Comparison of ENCODE assay signal across 9 mouse cellular contexts in genomic region chr9:64232257-64232957, GRCm38 (mm10). TPM values are rescaled to one million over a fixed set of nuclear protein-coding genes. Genes with fewer than 3 reads are reported as not detected.
A peak's percentile ranks its signal among the peaks of the same experiment; 100 is the strongest.
DNase-seq lines count a peak whose midpoint lies in the region; ATAC-seq and TF ChIP-seq lines count a peak whose summit lies in the region.
"Had no signal": no experiment of that assay in that cellular context is flagged by ENCODE, and none has a peak within 500 bp of the region (broad histone marks: within the 10 kb centered on the region; RNA-seq: fewer than 3 reads in every experiment).

No protein-coding gene starts in this region.

- no peak overlapping the region for H3K4me3 ChIP-seq in midbrain, postnatal 0 days (ENCODE audit: low read depth, low read length)
- no peak overlapping the region for H3K4me3 ChIP-seq in midbrain, embryonic 16.5 days (ENCODE audit: low read depth, low read length)
- H3K4me3 ChIP-seq in forebrain, postnatal 0 days (ENCODE audit: low read depth, low read length): no peak overlapping the region
- no peak overlapping the region for H3K4me3 ChIP-seq in hindbrain, embryonic 15.5 days
- H3K4me3 ChIP-seq in olfactory bulb, adult 2 months (ENCODE audit: insufficient read depth, low read depth, low read length): peak overlapping the region; percentile 17

- ATAC-seq in midbrain, postnatal 0 days (ENCODE audit: low FRiP score): no peak
- ATAC-seq in midbrain, embryonic 16.5 days: no peak
- ATAC-seq in forebrain, postnatal 0 days: no peak
- no peak for ATAC-seq in hindbrain, embryonic 15.5 days (ENCODE audit: low FRiP score, low read depth)

- H3K4me2 ChIP-seq in midbrain, postnatal 0 days (ENCODE audit: low read depth, low read length, poor library complexity, severe bottlenecking): no peak overlapping the region
- H3K4me2 ChIP-seq in midbrain, embryonic 16.5 days (ENCODE audit: low read length): no peak overlapping the region
- no peak overlapping the region for H3K4me2 ChIP-seq in forebrain, postnatal 0 days (ENCODE audit: low read depth)
- no peak overlapping the region for H3K4me2 ChIP-seq in hindbrain, embryonic 15.5 days

- WGBS in midbrain, postnatal 0 days: 68% methylated on average over 9 of the region's 9 CpGs
- WGBS in midbrain, embryonic 16.5 days: 70% methylated on average over 9 of the region's 9 CpGs
- 42% methylated on average over 9 of the region's 9 CpGs for WGBS in forebrain, postnatal 0 days
- WGBS in hindbrain, embryonic 15.5 days: 50% methylated on average over 9 of the region's 9 CpGs
- WGBS in olfactory bulb, adult 2 months: 12% methylated on average over 9 of the region's 9 CpGs

- no peak overlapping the region for H3K9ac ChIP-seq in midbrain, postnatal 0 days (replicated peaks; ENCODE audit: low read length, poor library complexity, severe bottlenecking)
- no peak overlapping the region for H3K9ac ChIP-seq in midbrain, embryonic 16.5 days (ENCODE audit: low read depth, low read length)
- no peak overlapping the region for H3K9ac ChIP-seq in forebrain, postnatal 0 days
- no peak overlapping the region for H3K9ac ChIP-seq in hindbrain, embryonic 15.5 days

- TF ChIP-seq CTCF in midbrain, postnatal 0 days (IDR thresholded peaks at IDR 0.05): no peak
- no peak for TF ChIP-seq CTCF in forebrain, postnatal 0 days (IDR thresholded peaks at IDR 0.05; ENCODE audit: low read depth)
- no peak for TF ChIP-seq CTCF in olfactory bulb, adult 2 months (IDR thresholded peaks at IDR 0.05; ENCODE audit: insufficient read depth, low read depth, low read length)

- H3K27ac ChIP-seq in midbrain, postnatal 0 days (ENCODE audit: low read depth, low read length): 0 out of 2 replicates have a peak overlapping the region, but pooled peaks have one; percentile 43
- no peak overlapping the region for H3K27ac ChIP-seq in midbrain, embryonic 16.5 days (ENCODE audit: low read length)
- H3K27ac ChIP-seq in forebrain, postnatal 0 days (ENCODE audit: low read depth, low read length): peak overlapping the region; percentile 35; the same call in 1 of the 2 replicates
- H3K27ac ChIP-seq in hindbrain, embryonic 15.5 days (replicated peaks): 0 out of 2 replicates have a peak overlapping the region, but pooled peaks have one; percentile 42
- H3K27ac ChIP-seq in olfactory bulb, adult 2 months (ENCODE audit: insufficient read depth, low read depth, low read length): peak overlapping the region; percentile 90

- no peak for TF ChIP-seq POLR2A in olfactory bulb, adult 2 months (IDR thresholded peaks at IDR 0.05; ENCODE audit: insufficient read depth, low read depth, low read length)

- peak; percentile 16 for DNase-seq in midbrain, postnatal 0 days (ENCODE audit: low spot score)
- peak; percentile 13 for DNase-seq in forebrain, postnatal 0 days
- no peak for DNase-seq in adrenal gland, adult 8-10 months
- no peak for DNase-seq in ovary, postnatal 10 days (ENCODE audit: low spot score)
- DNase-seq in spleen, adult 18-20 months: no peak

- no peaks in the 10 kb centered on the region for H3K4me1 ChIP-seq in midbrain, postnatal 0 days (ENCODE audit: insufficient read depth, low read length)
- H3K4me1 ChIP-seq in midbrain, embryonic 16.5 days (ENCODE audit: control insufficient read depth, insufficient read depth, low read length): peaks cover 4% of the 10 kb centered on the region; the same call in 1 of the 2 replicates
- peaks cover 9% of the 10 kb centered on the region for H3K4me1 ChIP-seq in forebrain, postnatal 0 days (ENCODE audit: insufficient read depth)
- H3K4me1 ChIP-seq in hindbrain, embryonic 15.5 days (replicated peaks): peaks cover 23% of the 10 kb centered on the region
- peaks cover 29% of the 10 kb centered on the region for H3K4me1 ChIP-seq in olfactory bulb, adult 2 months (ENCODE audit: control insufficient read depth, insufficient read depth, low read length)

- no peaks in the 10 kb centered on the region for H3K27me3 ChIP-seq in midbrain, postnatal 0 days (ENCODE audit: insufficient read depth, low read length)
- no peaks in the 10 kb centered on the region for H3K27me3 ChIP-seq in midbrain, embryonic 16.5 days (ENCODE audit: control insufficient read depth, insufficient read depth, low read depth, low read length)
- H3K27me3 ChIP-seq in forebrain, postnatal 0 days (ENCODE audit: insufficient read depth, low read length): no peaks in the 10 kb centered on the region
- no peaks in the 10 kb centered on the region for H3K27me3 ChIP-seq in hindbrain, embryonic 15.5 days

- H3K36me3 ChIP-seq in midbrain, postnatal 0 days (ENCODE audit: insufficient read depth, low read length): no peaks in the 10 kb centered on the region
- no peaks in the 10 kb centered on the region for H3K36me3 ChIP-seq in midbrain, embryonic 16.5 days (ENCODE audit: control insufficient read depth, insufficient read depth, low read length)
- H3K36me3 ChIP-seq in forebrain, postnatal 0 days (ENCODE audit: insufficient read depth): no peaks in the 10 kb centered on the region
- H3K36me3 ChIP-seq in hindbrain, embryonic 15.5 days: no peaks in the 10 kb centered on the region

- H3K9me3 ChIP-seq in midbrain, postnatal 0 days (ENCODE audit: low read length): no peaks in the 10 kb centered on the region
- no peaks in the 10 kb centered on the region for H3K9me3 ChIP-seq in midbrain, embryonic 16.5 days (replicated peaks; ENCODE audit: control insufficient read depth, low read length, poor library complexity, severe bottlenecking)
- H3K9me3 ChIP-seq in forebrain, postnatal 0 days (ENCODE audit: low read length): no peaks in the 10 kb centered on the region
- H3K9me3 ChIP-seq in hindbrain, embryonic 15.5 days: no peaks in the 10 kb centered on the region

RNA-seq across cellular contexts. Expression of gene Uchl4, which starts 2.6 kb away (rescaled TPM):
- 0.61 and 0.66 TPM in 2 replicates for total RNA-seq in midbrain, postnatal 0 days (2014; rRNA removed)
- 1.2 and 2.4 TPM in 2 replicates for polyA plus RNA-seq in midbrain, postnatal 0 days (2015; fragmentation: Nextera tagmentation; extraction: Ambion mirVana)
- 2.7 and 2.9 TPM in 2 replicates for polyA plus RNA-seq in midbrain, embryonic 16.5 days (2015; fragmentation: Nextera tagmentation; extraction: Ambion mirVana)
- total RNA-seq in forebrain, postnatal 0 days (2014; rRNA removed): 0.62 TPM in 1 of 2 replicates, not detected in the other
- polyA plus RNA-seq in forebrain, postnatal 0 days (2015; fragmentation: Nextera tagmentation; extraction: Ambion mirVana): 1.8 and 2.3 TPM in 2 replicates
- polyA plus RNA-seq in hindbrain, embryonic 15.5 days (2015; fragmentation: Nextera tagmentation; extraction: Ambion mirVana): 2.7 and 3.2 TPM in 2 replicates
- polyA plus RNA-seq in olfactory bulb, adult 2 months (2012; ENCODE audit: insufficient read depth, insufficient read length, low replicate concordance, missing spikeins): not detected in 2 replicates
- total RNA-seq in adrenal gland, adult 8-10 months (2022): 1 to 10 TPM; 1.5 to 2.7 (median 2.4) TPM
- total RNA-seq: hematopoietic stem cell, adult 5-6 weeks had no signal

RNA-seq across cellular contexts. Expression of gene Map2k1, which starts 21.0 kb away (rescaled TPM):
- 86.9 and 87.4 TPM in 2 replicates for total RNA-seq in midbrain, postnatal 0 days (2014; rRNA removed)
- polyA plus RNA-seq in midbrain, postnatal 0 days (2015; fragmentation: Nextera tagmentation; extraction: Ambion mirVana): 70.6 and 74.6 TPM in 2 replicates
- 62.6 and 68.4 TPM in 2 replicates for polyA plus RNA-seq in midbrain, embryonic 16.5 days (2015; fragmentation: Nextera tagmentation; extraction: Ambion mirVana)
- 69.9 and 82.4 TPM in 2 replicates for total RNA-seq in forebrain, postnatal 0 days (2014; rRNA removed)
- 53.1 and 60.8 TPM in 2 replicates for polyA plus RNA-seq in forebrain, postnatal 0 days (2015; fragmentation: Nextera tagmentation; extraction: Ambion mirVana)
- polyA plus RNA-seq in hindbrain, embryonic 15.5 days (2015; fragmentation: Nextera tagmentation; extraction: Ambion mirVana): 71.0 and 72.2 TPM in 2 replicates
- polyA plus RNA-seq in olfactory bulb, adult 2 months (2012; ENCODE audit: insufficient read depth, insufficient read length, low replicate concordance, missing spikeins): 126 and 566 TPM in 2 replicates
- 10 to 100 TPM; 83.4 to 93.7 (median 91.9) TPM for total RNA-seq in adrenal gland, adult 8-10 months (2022)

RNA-seq across cellular contexts. Expression of gene Tipin, which starts 49.0 kb away (rescaled TPM):
- total RNA-seq in midbrain, postnatal 0 days (2014; rRNA removed): 47.4 and 58.1 TPM in 2 replicates
- polyA plus RNA-seq in midbrain, postnatal 0 days (2015; fragmentation: Nextera tagmentation; extraction: Ambion mirVana): 71.1 and 73.2 TPM in 2 replicates
- 56.3 and 66.2 TPM in 2 replicates for polyA plus RNA-seq in midbrain, embryonic 16.5 days (2015; fragmentation: Nextera tagmentation; extraction: Ambion mirVana)
- 81.2 and 85.9 TPM in 2 replicates for total RNA-seq in forebrain, postnatal 0 days (2014; rRNA removed)
- polyA plus RNA-seq in forebrain, postnatal 0 days (2015; fragmentation: Nextera tagmentation; extraction: Ambion mirVana): 88.0 and 96.5 TPM in 2 replicates
- 82.3 and 84.9 TPM in 2 replicates for polyA plus RNA-seq in hindbrain, embryonic 15.5 days (2015; fragmentation: Nextera tagmentation; extraction: Ambion mirVana)
- not detected in 2 replicates for polyA plus RNA-seq in olfactory bulb, adult 2 months (2012; ENCODE audit: insufficient read depth, insufficient read length, low replicate concordance, missing spikeins)
- 10 to 100 TPM; 15.2 to 32.4 (median 20.6) TPM for total RNA-seq in adrenal gland, adult 8-10 months (2022)

RNA-seq across cellular contexts. Expression of gene Snapc5, which starts 53.3 kb away (rescaled TPM):
- 6.3 and 7.0 TPM in 2 replicates for total RNA-seq in midbrain, postnatal 0 days (2014; rRNA removed)
- polyA plus RNA-seq in midbrain, postnatal 0 days (2015; fragmentation: Nextera tagmentation; extraction: Ambion mirVana): 24.4 and 25.9 TPM in 2 replicates
- polyA plus RNA-seq in midbrain, embryonic 16.5 days (2015; fragmentation: Nextera tagmentation; extraction: Ambion mirVana): 28.3 and 30.8 TPM in 2 replicates
- 10.5 and 15.2 TPM in 2 replicates for total RNA-seq in forebrain, postnatal 0 days (2014; rRNA removed)
- 18.2 and 24.5 TPM in 2 replicates for polyA plus RNA-seq in forebrain, postnatal 0 days (2015; fragmentation: Nextera tagmentation; extraction: Ambion mirVana)
- polyA plus RNA-seq in hindbrain, embryonic 15.5 days (2015; fragmentation: Nextera tagmentation; extraction: Ambion mirVana): 34.3 and 41.4 TPM in 2 replicates
- polyA plus RNA-seq in olfactory bulb, adult 2 months (2012; ENCODE audit: insufficient read depth, insufficient read length, low replicate concordance, missing spikeins): not detected in 2 replicates
- total RNA-seq in adrenal gland, adult 8-10 months (2022): 10 to 100 TPM; 22.0 to 28.1 (median 24.7) TPM

RNA-seq across cellular contexts. Expression of gene Rpl4, which starts 59.2 kb away (rescaled TPM):
- total RNA-seq in midbrain, postnatal 0 days (2014; rRNA removed): 541 and 706 TPM in 2 replicates
- polyA plus RNA-seq in midbrain, postnatal 0 days (2015; fragmentation: Nextera tagmentation; extraction: Ambion mirVana): 597 and 607 TPM in 2 replicates
- 564 and 570 TPM in 2 replicates for polyA plus RNA-seq in midbrain, embryonic 16.5 days (2015; fragmentation: Nextera tagmentation; extraction: Ambion mirVana)
- total RNA-seq in forebrain, postnatal 0 days (2014; rRNA removed): 957 and 1,068 TPM in 2 replicates
- polyA plus RNA-seq in forebrain, postnatal 0 days (2015; fragmentation: Nextera tagmentation; extraction: Ambion mirVana): 693 and 790 TPM in 2 replicates
- polyA plus RNA-seq in hindbrain, embryonic 15.5 days (2015; fragmentation: Nextera tagmentation; extraction: Ambion mirVana): 562 and 595 TPM in 2 replicates
- polyA plus RNA-seq in olfactory bulb, adult 2 months (2012; ENCODE audit: insufficient read depth, insufficient read length, low replicate concordance, missing spikeins): 468 TPM in 1 of 2 replicates, not detected in the other
- 100 to 1,000 TPM; 875 to 953 (median 912) TPM for total RNA-seq in adrenal gland, adult 8-10 months (2022)

Comparison
In these comparisons a context has a peak if more than half of its experiments do, and no peak if none do; other contexts are left out.
1. DNase-seq: peak in midbrain, postnatal 0 days (single experiment) and forebrain, postnatal 0 days (single experiment); none in adrenal gland, adult 8-10 months (single experiment), ovary, postnatal 10 days (single experiment) and spleen, adult 18-20 months (0 of 2).
2. RNA of gene Tipin, which starts 49.0 kb away (polyA plus RNA-seq): 88.0 to 96.5 TPM in forebrain, postnatal 0 days, 82.3 to 84.9 TPM in hindbrain, embryonic 15.5 days, 71.1 to 73.2 TPM in midbrain, postnatal 0 days and 56.3 to 66.2 TPM in midbrain, embryonic 16.5 days; not detected in olfactory bulb, adult 2 months; every median in the first group is over 10 times any median in the second.